Mouse (Mus musculus): Measurements from ENCODE around the gene Asphd2. TPM values are rescaled to one million over a fixed set of nuclear protein-coding genes. Genes with fewer than 3 reads are reported as not detected.
"Not testable (repeated sequence)": the region's sequence is repeated elsewhere in the genome, so short reads cannot be mapped to it uniquely, and the experiment has no call there.

Gene Asphd2
- polyA plus RNA-seq, 1 experiment = 3.8 TPM

DNA sequence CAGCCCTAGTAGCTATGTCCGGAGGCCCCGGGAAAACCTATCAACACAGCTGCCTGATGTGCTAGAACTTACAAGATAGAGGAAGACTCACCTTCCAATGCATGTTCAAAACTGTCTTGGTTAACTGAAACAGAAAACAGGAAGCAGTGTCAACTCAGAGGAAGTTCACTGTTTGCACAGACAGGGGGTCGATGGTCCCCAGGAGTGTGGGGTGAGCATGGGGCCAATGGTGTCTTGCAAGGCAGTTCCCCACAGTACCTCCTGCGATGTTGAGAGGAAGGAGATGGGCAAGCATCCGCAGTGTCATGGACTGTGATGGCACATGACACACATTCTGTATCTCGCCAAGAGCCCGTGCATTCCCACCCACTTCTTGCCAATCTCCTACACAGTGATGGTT lies 32.0 kb upstream of the Asphd2 start:
- Histone ChIP-seq H3K36me3 (ENCODE audit: control insufficient read depth, insufficient read depth, low read length) (no peaks in the 10 kb centered on the region), H3K27me3 (ENCODE audit: control insufficient read depth, insufficient read depth, low read length) (0 out of 2 replicates have a peak, but pooled peaks cover 2% of the 10 kb centered on the region), H3K27ac (ENCODE audit: insufficient read depth, low read depth, low read length) (no peak overlapping the region), H3K4me1 (ENCODE audit: control insufficient read depth, insufficient read depth, insufficient read length, low read length) (peaks cover 4% of the 10 kb centered on the region; the same call in 1 of the 2 replicates), H3K4me3 (ENCODE audit: low read depth, low read length) (no peak overlapping the region)
- TF ChIP-seq POLR2A (IDR thresholded peaks at IDR 0.05; ENCODE audit: low read depth, low read length) (no peak), CTCF (IDR thresholded peaks at IDR 0.05; ENCODE audit: extremely low read depth, insufficient read length, insufficient replicate concordance, low read depth, low read length) (no peak)
- WGBS = 74% methylated on average over 7 of the region's 7 CpGs

DNA sequence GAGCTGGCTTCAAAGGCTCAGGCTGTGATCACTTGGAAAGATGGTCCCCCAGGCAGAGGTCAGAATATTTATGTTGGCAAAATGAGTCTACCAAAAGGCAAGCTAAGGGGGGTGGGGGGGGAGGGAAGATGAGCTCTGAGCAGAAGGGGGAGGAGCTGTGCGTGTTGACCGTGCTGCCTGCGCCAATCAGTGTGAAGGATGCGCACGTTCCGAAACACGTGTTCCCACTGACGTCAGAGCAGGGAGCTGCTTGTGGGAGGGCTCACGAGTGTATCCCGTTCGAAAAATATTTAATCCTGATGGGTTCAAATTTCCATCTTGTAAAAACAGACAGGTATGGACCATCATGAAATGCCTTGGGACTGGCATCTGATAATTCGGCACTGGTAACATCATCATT lies 24.9 kb upstream of the Asphd2 start:
- H3K4me1 ChIP-seq (ENCODE audit: control insufficient read depth, insufficient read depth, insufficient read length, low read length) = no peaks in the 10 kb centered on the region
- H3K36me3 ChIP-seq (ENCODE audit: control insufficient read depth, insufficient read depth, low read length) = no peaks in the 10 kb centered on the region
- 37% methylated on average over 12 of the region's 12 CpGs for WGBS
- no peak overlapping the region for H3K27ac ChIP-seq (ENCODE audit: insufficient read depth, low read depth, low read length)
- no peak overlapping the region for H3K4me3 ChIP-seq (ENCODE audit: low read depth, low read length)
- H3K27me3 ChIP-seq (ENCODE audit: control insufficient read depth, insufficient read depth, low read length) = no peaks in the 10 kb centered on the region
- TF ChIP-seq CTCF (IDR thresholded peaks at IDR 0.05; ENCODE audit: extremely low read depth, insufficient read length, insufficient replicate concordance, low read depth, low read length) (no peak), POLR2A (IDR thresholded peaks at IDR 0.05; ENCODE audit: low read depth, low read length) (no peak)

DNA sequence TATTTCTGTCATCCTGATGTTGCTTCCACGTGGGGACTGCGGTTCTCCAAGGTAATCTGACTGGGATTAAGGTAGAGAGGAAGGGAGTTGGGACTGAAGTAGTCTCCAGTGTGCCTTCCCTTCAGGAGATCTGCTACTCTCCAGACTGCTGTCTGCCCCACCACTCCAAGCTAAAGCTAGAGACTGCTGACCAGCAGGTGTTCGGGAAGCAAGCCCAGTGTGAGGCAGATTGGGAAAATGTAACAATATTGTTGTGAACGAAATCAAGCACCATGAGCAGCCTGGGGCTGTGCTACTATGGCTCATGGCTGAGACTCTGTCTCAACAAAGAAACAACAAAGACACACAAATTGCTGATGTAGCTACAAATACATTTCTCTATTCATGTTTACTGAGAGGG lies 23.4 kb upstream of the Asphd2 start:
- 51% methylated on average over 4 of the region's 4 CpGs for WGBS
- H3K4me1 ChIP-seq (ENCODE audit: control insufficient read depth, insufficient read depth, insufficient read length, low read length) = no peaks in the 10 kb centered on the region
- TF ChIP-seq POLR2A (IDR thresholded peaks at IDR 0.05; ENCODE audit: low read depth, low read length) (no peak), CTCF (IDR thresholded peaks at IDR 0.05; ENCODE audit: extremely low read depth, insufficient read length, insufficient replicate concordance, low read depth, low read length) (no peak)
- H3K4me3 ChIP-seq (ENCODE audit: low read depth, low read length) = no peak overlapping the region
- no peak overlapping the region for H3K27ac ChIP-seq (ENCODE audit: insufficient read depth, low read depth, low read length)
- H3K36me3 ChIP-seq (ENCODE audit: control insufficient read depth, insufficient read depth, low read length) = no peaks in the 10 kb centered on the region
- H3K27me3 ChIP-seq (ENCODE audit: control insufficient read depth, insufficient read depth, low read length) = no peaks in the 10 kb centered on the region

DNA sequence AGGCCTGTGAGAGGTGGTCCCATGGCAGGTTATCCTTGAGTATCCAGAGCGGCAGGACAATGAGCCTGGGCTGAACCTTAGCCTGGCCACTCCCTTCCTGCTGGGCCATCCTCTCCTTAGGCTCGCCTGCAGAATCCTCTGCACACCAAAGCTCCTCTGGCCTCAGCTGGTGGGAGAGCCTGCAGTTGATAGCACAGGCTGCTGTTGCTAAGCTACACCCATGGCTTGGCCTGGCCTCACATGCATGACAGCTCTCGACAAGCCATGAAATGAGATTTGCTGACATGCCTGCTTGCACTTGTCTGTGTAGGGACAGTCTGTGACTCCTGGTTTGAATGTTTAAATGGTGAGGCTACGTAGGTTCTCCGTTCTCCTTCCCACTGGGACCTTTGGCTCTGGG lies 22.0 kb upstream of the Asphd2 start:
- TF ChIP-seq POLR2A (IDR thresholded peaks at IDR 0.05; ENCODE audit: low read depth, low read length) (no peak), CTCF (IDR thresholded peaks at IDR 0.05; ENCODE audit: extremely low read depth, insufficient read length, insufficient replicate concordance, low read depth, low read length) (no peak)
- H3K36me3 ChIP-seq (ENCODE audit: control insufficient read depth, insufficient read depth, low read length) = no peaks in the 10 kb centered on the region
- 61% methylated on average over 5 of the region's 5 CpGs for WGBS
- no peak overlapping the region for H3K4me3 ChIP-seq (ENCODE audit: low read depth, low read length)
- H3K27ac ChIP-seq (ENCODE audit: insufficient read depth, low read depth, low read length) = no peak overlapping the region
- no peaks in the 10 kb centered on the region for H3K4me1 ChIP-seq (ENCODE audit: control insufficient read depth, insufficient read depth, insufficient read length, low read length)
- no peaks in the 10 kb centered on the region for H3K27me3 ChIP-seq (ENCODE audit: control insufficient read depth, insufficient read depth, low read length)

DNA sequence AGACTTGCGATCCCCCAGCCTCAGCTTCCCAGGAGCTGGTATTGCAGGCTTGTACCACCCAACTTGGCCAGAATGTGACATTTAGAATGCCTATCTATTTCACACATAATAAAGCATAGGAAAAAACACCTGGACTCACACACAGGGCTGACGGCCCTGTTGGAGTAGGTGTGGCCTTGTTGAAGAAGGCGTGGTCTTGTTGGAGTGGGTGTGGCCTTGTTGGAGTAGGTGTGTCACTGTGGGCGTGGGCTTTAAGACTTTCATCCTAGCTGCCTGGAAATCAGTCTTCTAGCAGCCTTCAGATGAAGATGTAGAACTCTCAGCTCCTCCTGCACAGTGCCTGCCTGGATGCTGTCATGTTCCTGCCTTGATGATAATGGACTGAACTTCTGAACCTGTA lies 18.1 kb upstream of the Asphd2 start:
- not testable (repeated sequence) for H3K27ac ChIP-seq (ENCODE audit: insufficient read depth, low read depth, low read length); H3K36me3 ChIP-seq (ENCODE audit: control insufficient read depth, insufficient read depth, low read length); H3K4me3 ChIP-seq (ENCODE audit: low read depth, low read length); H3K27me3 ChIP-seq (ENCODE audit: control insufficient read depth, insufficient read depth, low read length); H3K4me1 ChIP-seq (ENCODE audit: control insufficient read depth, insufficient read depth, insufficient read length, low read length)
- WGBS = 66% methylated on average over 4 of the region's 4 CpGs

DNA sequence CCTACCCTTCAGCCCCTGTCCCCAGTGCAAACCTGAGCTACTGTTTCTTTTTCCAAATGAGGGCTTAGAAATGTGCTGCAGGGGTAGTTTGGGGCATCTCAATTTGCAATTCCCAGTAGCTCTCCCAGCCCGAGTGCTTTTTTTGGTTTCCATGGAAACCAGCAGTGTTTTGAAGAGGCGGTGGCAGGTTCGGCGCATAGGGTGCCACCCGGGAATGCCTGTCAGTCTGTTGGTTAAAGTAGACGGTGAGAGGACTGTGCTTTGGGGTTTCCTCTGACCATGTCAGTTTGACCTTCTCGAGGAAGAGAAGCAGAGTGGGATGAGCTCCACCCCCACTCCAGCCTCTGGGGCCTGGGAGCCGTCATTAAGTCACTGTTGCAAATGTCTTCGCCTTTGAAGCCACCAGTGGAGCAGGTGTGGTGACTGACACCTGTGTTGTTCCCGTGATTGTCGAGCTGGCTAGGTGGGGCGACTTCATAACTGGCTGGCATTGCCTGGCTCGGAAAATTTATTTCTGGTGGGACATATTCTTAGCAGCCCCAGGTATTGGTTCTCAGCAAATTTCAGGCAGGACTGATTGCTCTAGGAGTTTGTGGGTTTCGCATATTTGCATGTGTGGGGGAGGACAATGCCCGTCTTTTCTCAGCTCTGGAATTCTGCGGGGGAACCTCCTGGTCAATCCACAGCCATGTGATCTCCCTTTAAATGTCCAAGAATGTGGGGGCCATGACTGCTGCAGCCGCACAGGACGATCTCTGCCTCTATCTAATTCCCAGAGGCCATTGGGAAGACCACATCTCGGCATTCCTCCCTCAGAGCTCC lies 17.1 kb upstream of the Asphd2 start:
- 13% methylated on average over 19 of the region's 19 CpGs for WGBS
- no peaks in the 10 kb centered on the region for H3K36me3 ChIP-seq (ENCODE audit: control insufficient read depth, insufficient read depth, low read length)
- no peak overlapping the region for H3K4me3 ChIP-seq (ENCODE audit: low read depth, low read length)
- H3K27me3 ChIP-seq (ENCODE audit: control insufficient read depth, insufficient read depth, low read length) = no peaks in the 10 kb centered on the region
- TF ChIP-seq CTCF (IDR thresholded peaks at IDR 0.05; ENCODE audit: extremely low read depth, insufficient read length, insufficient replicate concordance, low read depth, low read length) (no peak), POLR2A (IDR thresholded peaks at IDR 0.05; ENCODE audit: low read depth, low read length) (no peak)
- no peaks in the 10 kb centered on the region for H3K4me1 ChIP-seq (ENCODE audit: control insufficient read depth, insufficient read depth, insufficient read length, low read length)
- no peak overlapping the region for H3K27ac ChIP-seq (ENCODE audit: insufficient read depth, low read depth, low read length)

DNA sequence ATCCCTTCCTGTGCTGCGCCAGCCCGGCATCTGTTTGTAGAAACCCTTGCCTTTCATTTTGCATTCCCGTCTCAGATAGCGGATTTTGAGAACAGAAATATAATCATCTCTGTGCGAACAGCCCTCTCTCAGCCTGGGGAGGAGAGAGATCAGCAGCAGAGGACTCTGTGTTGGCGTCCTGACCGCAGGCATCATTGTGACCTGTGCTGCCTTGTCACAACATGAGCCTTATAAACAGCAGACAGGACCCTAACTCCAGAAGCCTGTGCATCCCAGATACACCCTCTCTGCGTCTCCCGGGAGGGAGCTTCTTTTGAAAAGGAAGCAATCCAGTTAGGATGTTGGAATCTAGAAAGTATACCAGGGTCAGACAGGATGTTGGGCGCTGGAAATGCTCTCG lies 16.4 kb upstream of the Asphd2 start:
- Histone ChIP-seq H3K36me3 (ENCODE audit: control insufficient read depth, insufficient read depth, low read length) (no peaks in the 10 kb centered on the region), H3K4me1 (ENCODE audit: control insufficient read depth, insufficient read depth, insufficient read length, low read length) (no peaks in the 10 kb centered on the region), H3K27ac (ENCODE audit: insufficient read depth, low read depth, low read length) (no peak overlapping the region), H3K27me3 (ENCODE audit: control insufficient read depth, insufficient read depth, low read length) (no peaks in the 10 kb centered on the region), H3K4me3 (ENCODE audit: low read depth, low read length) (no peak overlapping the region)
- TF ChIP-seq POLR2A (IDR thresholded peaks at IDR 0.05; ENCODE audit: low read depth, low read length) (no peak), CTCF (IDR thresholded peaks at IDR 0.05; ENCODE audit: extremely low read depth, insufficient read length, insufficient replicate concordance, low read depth, low read length) (no peak)
- 42% methylated on average over 11 of the region's 11 CpGs for WGBS
